Mouse (Mus musculus) erythroblast, adult 5-6 weeks (primary cell): ENCODE results near the gene Fancc. TPM values are rescaled to one million over a fixed set of nuclear protein-coding genes. Genes with fewer than 3 reads are reported as not detected.
"Not testable (repeated sequence)": the region's sequence is repeated elsewhere in the genome, so short reads cannot be mapped to it uniquely, and the experiment has no call there.

Source experiments
- ATAC-seq: replicated peaks from 2 replicates; pipeline ENCODE4 v1.8.0; 2016; ENCODE audit warnings: moderate number of reproducible peaks, mild to moderate bottlenecking, moderate TSS enrichment, inconsistent platforms; ENCODE audit not compliant: poor library complexity, low FRiP score, severe bottlenecking
- total RNA-seq, 2 experiments: library from RNA; stranded (forward) in 1 of 2; stranded (reverse) in 1 of 2; fragments of 150-400 nt in 1 of 2; fragments of 200-764, 138-1000 nt in 1 of 2; gene quantifications; 2 replicates each; pipeline versions ENCODE4 v1.2.3 to v1.2.4; 2015 to 2017; ENCODE audit warnings: low replicate concordance in 2 of 2

Fancc gene
- total RNA-seq, 2 experiments from 2014 or later, result 9.0 to 26.5 TPM

GRCm38 (mm10) chr13:63360111-63360885 lies 136.8 kb downstream of the Fancc start:
- ATAC-seq, result no peak

DNA sequence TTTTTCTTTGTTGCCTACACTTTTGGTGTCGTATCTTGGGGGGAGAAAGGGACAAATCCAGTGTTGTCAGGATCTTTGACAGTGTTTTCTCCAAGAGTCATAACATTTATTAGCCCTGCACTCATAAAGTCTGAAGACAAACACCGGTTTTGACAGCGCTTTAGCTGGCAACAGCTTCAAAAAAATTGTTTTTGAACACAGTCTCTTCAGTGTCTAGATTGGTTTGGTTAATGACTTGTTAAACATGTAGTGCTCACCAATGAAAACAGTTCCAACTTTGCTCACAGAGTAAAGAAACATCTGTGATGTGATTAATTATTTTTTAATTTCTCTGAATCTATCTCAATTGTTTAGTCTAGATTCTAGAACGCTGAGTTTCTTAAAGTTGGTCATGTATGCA lies 137.7 kb downstream of the Fancc start:
- ATAC-seq, result no peak

- ATAC-seq, result peak; percentile 73
These were observed 140.5 kb downstream of the Fancc start for GRCm38 (mm10) chr13:63356558-63356957.

DNA sequence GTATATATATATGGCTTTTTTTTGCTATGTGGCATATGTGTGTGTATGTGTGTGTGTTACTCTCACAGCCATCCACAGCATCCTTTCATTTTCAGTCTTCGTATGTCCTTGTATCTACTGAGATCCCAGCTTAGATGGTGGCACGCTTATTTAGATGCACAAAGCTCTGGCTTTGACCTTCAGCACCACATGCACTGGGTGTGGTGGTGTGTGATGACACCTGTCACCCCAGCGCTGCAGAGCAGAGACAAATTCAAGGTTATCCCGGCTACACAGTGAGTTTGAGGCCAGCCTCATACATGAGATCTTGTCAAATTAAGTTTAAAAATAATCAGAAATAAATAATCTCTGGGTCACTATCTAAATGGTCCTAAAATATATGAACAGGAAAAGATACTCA lies 141.0 kb downstream of the Fancc start:
- no peak for ATAC-seq

- not testable (repeated sequence) for ATAC-seq
These were observed 143.8 kb downstream of the Fancc start for GRCm38 (mm10) chr13:63353312-63353711.

DNA sequence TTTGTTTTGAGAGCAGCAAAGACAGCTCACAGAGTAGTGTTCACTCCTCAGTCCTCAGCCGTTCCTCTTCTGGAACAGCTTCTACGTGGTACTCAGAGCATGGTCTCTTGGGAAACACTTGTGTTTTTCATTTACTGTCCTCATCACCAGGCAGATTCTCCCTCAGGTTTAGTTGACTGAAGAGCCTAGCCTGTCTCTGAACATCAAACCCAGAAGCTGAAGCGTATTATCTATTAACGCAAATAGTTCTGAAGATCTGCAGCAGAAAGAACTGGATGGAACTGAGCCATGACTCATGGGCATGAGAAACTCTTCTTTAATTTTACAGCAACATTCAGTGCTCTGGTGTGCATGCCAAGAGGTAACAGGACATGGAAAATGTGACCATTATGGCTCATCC lies 147.0 kb downstream of the Fancc start:
- no peak for ATAC-seq

- no peak for ATAC-seq
These were observed 149.4 kb downstream of the Fancc start for GRCm38 (mm10) chr13:63347639-63348038.

GRCm38 (mm10) chr13:63345476-63346225 lies 151.4 kb downstream of the Fancc start:
- ATAC-seq, result no peak

- no peak for ATAC-seq
These were observed 152.6 kb downstream of the Fancc start for GRCm38 (mm10) chr13:63344481-63344880.

- ATAC-seq, result 0 out of 2 replicates have a peak, but pooled peaks have one; percentile 32
These were observed 154.3 kb downstream of the Fancc start for GRCm38 (mm10) chr13:63342781-63343180.

- no peak for ATAC-seq
These were observed 157.1 kb downstream of the Fancc start for GRCm38 (mm10) chr13:63339946-63340345.

DNA sequence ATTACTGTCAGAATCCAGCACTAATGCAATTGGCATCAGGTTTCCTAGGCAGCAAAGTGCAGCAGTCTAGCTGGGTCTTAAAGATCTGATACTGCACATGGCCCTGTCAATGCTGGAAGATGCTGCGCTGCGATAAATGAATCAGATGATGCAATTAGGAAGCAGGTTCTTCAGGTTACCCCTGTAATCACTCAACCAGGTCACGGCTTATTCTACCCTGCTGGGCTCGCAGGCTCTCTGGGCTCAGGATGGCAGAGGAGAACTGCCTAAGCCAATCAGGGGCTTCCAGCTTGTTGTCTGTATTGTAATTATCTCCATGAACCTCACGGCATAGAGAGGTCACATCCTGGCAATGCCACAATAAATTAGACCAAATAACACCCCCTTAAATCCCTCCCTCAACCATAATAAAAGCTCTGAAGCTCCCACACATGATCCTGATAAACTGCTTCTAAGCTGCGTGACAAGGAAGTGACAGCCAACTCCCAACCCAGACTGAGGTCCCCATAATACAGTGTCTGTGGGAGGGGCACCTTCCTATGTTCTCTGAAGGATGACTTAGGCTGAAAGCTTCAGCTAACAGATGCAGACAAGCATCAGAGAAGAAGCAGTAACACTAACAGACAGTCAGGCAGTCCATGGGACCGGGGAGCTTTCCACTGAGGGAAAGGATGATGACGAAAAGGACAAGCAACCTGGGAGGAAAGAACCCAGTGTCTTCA lies 159.7 kb downstream of the Fancc start:
- ATAC-seq, result no peak

GRCm38 (mm10) chr13:63336335-63336734 lies 160.7 kb downstream of the Fancc start:
- no peak for ATAC-seq

DNA sequence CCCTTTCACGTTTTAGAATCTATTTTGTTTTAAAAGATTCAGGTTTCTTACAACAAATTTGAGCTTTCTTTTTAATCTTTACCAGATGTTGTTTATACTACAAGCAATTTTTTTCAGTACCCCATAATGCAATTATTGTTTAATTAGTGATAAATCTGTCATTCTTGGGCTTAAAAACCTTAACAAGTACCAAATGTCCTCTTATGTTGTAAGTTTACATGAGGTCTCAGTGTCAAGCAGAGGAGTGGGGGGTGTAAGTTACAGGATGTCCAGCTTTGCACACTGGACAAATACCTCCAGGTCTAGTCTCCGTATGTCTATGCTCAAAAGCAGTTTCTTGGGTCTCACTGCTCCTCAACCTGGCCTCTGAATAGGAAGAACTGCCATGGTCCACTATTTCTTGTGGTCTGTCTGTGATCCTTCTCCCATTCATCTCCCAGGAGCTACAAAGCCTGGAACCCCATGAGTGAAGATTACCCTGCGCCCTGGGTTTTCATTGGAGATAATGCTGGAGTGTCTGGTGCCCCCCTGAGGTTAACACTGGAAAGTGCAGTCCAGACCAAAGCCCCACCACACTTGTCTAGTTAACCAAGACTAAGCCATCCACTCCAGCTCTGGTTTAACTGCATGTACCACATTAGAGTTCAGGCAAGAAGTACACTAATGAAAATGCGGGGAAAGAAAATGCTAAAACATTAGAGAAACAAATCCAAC lies 161.5 kb downstream of the Fancc start:
- ATAC-seq, result 0 out of 2 replicates have a peak, but pooled peaks have one; percentile 59

DNA sequence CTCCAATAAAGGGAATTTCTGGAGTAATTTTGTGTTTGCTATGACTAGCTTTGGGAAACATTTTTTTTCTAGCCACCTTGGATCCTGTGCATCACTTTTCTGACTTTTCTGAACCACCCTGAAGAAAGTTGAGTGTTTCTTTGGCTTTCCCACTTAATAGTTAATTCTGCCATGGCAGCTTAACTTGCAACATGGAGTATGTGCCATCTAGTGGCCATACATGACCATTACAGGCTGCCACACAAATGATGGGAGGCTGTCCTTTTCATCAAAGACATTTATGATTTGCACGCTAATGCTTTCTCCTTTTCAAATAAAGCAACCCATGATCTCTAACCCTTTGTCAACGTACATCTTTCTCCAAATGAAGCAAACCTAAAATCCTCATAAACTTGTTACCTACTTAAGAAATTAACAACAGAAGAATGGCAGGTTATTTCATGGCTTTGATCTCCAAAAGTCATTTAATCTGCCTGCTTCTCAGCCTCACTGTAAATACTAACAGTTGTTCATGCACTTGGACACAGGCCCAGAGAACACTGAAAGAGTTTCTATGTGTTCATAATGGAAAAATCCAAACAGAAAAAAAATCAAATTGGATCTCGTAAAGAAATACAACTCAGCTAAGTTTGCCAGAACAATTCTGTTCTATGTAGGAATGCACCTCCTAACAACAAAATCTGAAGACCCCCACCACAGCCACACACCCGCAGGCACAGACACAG lies 164.3 kb downstream of the Fancc start:
- peak; percentile 62; the same call in 1 of the 2 replicates for ATAC-seq

DNA sequence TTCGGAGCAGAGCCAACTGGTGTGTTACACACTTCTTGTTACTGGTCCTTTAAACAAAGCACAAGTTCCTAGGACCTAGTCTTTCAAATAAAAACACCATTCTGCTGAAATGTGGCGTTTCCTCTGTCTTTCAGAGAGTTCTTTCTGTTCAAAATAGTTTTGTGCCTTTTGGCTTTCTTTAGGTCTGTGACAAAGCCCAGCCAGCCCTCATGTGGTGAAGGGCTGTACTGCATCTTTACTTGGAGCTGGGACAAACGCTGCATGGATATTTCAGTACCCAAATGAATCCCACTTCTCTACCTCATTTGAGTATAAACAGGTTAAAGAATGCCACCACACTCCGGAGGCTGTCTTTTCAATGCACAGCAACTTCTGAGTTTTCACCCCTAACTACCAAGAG lies 165.7 kb downstream of the Fancc start:
- no peak for ATAC-seq

DNA sequence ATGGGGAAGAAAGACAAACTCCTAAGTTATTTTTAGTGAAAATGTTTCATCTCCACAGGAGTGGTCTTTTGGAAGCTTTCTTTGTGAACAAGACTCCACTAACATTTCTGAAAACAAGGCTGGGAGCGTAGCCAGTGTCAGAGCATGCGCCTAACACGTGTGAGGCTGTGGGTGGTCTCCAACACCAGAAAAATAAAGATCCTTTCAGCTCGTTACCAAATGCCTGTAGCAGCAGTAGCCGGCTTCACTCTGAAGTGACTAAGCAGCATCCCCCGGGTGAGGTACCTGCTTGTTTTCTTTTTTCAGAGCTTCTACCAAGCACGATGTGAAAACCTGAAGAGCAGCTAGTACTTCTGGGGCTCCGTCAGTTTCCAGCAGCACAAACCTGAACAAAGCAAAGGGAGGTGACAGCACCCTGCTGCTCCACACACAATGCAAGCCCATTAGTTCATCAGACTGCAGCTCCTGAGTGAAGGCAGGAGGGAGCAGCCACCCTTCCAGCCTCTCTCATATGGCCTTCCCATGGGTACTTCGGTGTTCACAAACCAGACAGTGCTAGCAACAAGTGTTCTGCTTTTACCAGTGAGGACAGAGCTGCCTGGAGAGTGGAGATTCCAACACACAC lies 166.7 kb downstream of the Fancc start:
- ATAC-seq, result no peak

DNA sequence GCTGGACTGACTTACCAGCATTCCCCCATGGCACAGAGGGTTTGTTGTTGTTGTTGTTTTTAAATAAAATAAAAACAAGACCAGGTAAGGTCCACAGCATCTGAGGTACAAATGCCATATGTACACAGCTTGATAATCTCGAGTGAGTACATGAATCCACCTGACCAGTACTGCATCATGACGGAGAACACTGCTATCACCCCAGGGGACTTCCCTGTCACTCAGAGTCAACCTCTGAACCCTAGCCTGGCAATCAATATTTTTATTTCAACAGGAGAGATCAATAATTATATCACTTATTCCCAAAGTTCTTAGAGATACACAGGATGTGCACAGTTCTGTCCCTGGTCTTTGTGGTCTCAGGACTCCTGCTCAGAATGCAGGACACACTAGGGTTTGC lies 171.1 kb downstream of the Fancc start:
- ATAC-seq, result no peak
